Mouse (Mus musculus): ENCODE measurements around the gene Sox30. TPM values are rescaled to one million over a fixed set of nuclear protein-coding genes. Genes with fewer than 3 reads are reported as not detected.
A peak's percentile ranks its signal among the peaks of the same experiment; 100 is the strongest.

Sox30 gene
- polyA plus RNA-seq, 1 experiment: 0.04 TPM

- no peak overlapping the region for H3K27ac ChIP-seq (ENCODE audit: insufficient read depth, low read length)
- WGBS: 67% methylated on average over 5 of the region's 5 CpGs
These were observed 74.2 kb downstream of the Sox30 start for GRCm38 (mm10) chr11:46054311-46054710.

GRCm38 (mm10) chr11:46054911-46055895 is 75.1 kb downstream of the Sox30 start:
- H3K27ac ChIP-seq (ENCODE audit: insufficient read depth, low read length): peak overlapping the region; percentile 86; the same call in 1 of the 2 replicates
- H3K4me1 ChIP-seq (ENCODE audit: control insufficient read depth, insufficient read depth, insufficient read length): peaks cover 13% of the 10 kb centered on the region
- H3K36me3 ChIP-seq (ENCODE audit: control insufficient read depth, insufficient read depth, low read length): no peaks in the 10 kb centered on the region
- TF ChIP-seq POLR2A (IDR thresholded peaks at IDR 0.05; ENCODE audit: low read depth, low read length): no peak
- no peak for TF ChIP-seq CTCF (IDR thresholded peaks at IDR 0.05; ENCODE audit: extremely low read depth, insufficient read depth, insufficient read length, insufficient replicate concordance)
- H3K4me3 ChIP-seq (ENCODE audit: extremely low read depth, insufficient read depth, insufficient read length): peak overlapping the region; percentile 70; the same call in 1 of the 2 replicates
- no peaks in the 10 kb centered on the region for H3K27me3 ChIP-seq (ENCODE audit: control insufficient read depth, insufficient read depth, low read length)
- DNase-seq (ENCODE audit: low read depth in 1 of 2, low spot score in 2 of 2): no peak
- 53% methylated on average over 13 of the region's 13 CpGs for WGBS

More at GRCm38 (mm10) chr11:46054311-46054710, 74.2 kb downstream of the Sox30 start:
- no peak for DNase-seq (ENCODE audit: low read depth in 1 of 2, low spot score in 2 of 2)
- Histone ChIP-seq H3K4me1 (ENCODE audit: control insufficient read depth, insufficient read depth, insufficient read length) (peaks cover 8% of the 10 kb centered on the region), H3K4me3 (ENCODE audit: extremely low read depth, insufficient read depth, insufficient read length) (no peak overlapping the region), H3K36me3 (ENCODE audit: control insufficient read depth, insufficient read depth, low read length) (no peaks in the 10 kb centered on the region), H3K27me3 (ENCODE audit: control insufficient read depth, insufficient read depth, low read length) (no peaks in the 10 kb centered on the region)
- TF ChIP-seq CTCF (IDR thresholded peaks at IDR 0.05; ENCODE audit: extremely low read depth, insufficient read depth, insufficient read length, insufficient replicate concordance) (no peak), POLR2A (IDR thresholded peaks at IDR 0.05; ENCODE audit: low read depth, low read length) (no peak)

- peak in 1 of 2 experiments; percentile 64 for DNase-seq (ENCODE audit: low read depth in 1 of 2, low spot score in 2 of 2)
- peak within 1 kb of the TSS; percentile 86 for H3K27ac ChIP-seq (ENCODE audit: insufficient read depth, low read length)
These were observed 76.0 kb downstream of the Sox30 start, which contains the start of gene Adam19 for GRCm38 (mm10) chr11:46055896-46056769. Adam19 (plus strand) TSS chr11:46055992.

GRCm38 (mm10) chr11:46056770-46057411 is 76.8 kb downstream of the Sox30 start:
- no peak for DNase-seq (ENCODE audit: low read depth in 1 of 2, low spot score in 2 of 2)
- H3K36me3 ChIP-seq (ENCODE audit: control insufficient read depth, insufficient read depth, low read length): no peaks in the 10 kb centered on the region
- peaks cover 19% of the 10 kb centered on the region for H3K4me1 ChIP-seq (ENCODE audit: control insufficient read depth, insufficient read depth, insufficient read length)
- H3K27me3 ChIP-seq (ENCODE audit: control insufficient read depth, insufficient read depth, low read length): no peaks in the 10 kb centered on the region
- H3K4me3 ChIP-seq (ENCODE audit: extremely low read depth, insufficient read depth, insufficient read length): peak overlapping the region; percentile 70
- WGBS: 8% methylated on average over 25 of the region's 25 CpGs
- peak overlapping the region; percentile 86 for H3K27ac ChIP-seq (ENCODE audit: insufficient read depth, low read length)
- TF ChIP-seq CTCF (IDR thresholded peaks at IDR 0.05; ENCODE audit: extremely low read depth, insufficient read depth, insufficient read length, insufficient replicate concordance) (no peak), POLR2A (IDR thresholded peaks at IDR 0.05; ENCODE audit: low read depth, low read length) (no peak)

More at GRCm38 (mm10) chr11:46055896-46056769, 76.0 kb downstream of the Sox30 start, which contains the start of gene Adam19:
- Histone ChIP-seq H3K4me3 (ENCODE audit: extremely low read depth, insufficient read depth, insufficient read length) (peak within 1 kb of the TSS; percentile 70), H3K4me1 (ENCODE audit: control insufficient read depth, insufficient read depth, insufficient read length) (peaks cover 19% of the 10 kb centered on the region), H3K27me3 (ENCODE audit: control insufficient read depth, insufficient read depth, low read length) (no peaks in the 10 kb centered on the region), H3K36me3 (ENCODE audit: control insufficient read depth, insufficient read depth, low read length) (no peaks in the 10 kb centered on the region)
- no peak for TF ChIP-seq CTCF (IDR thresholded peaks at IDR 0.05; ENCODE audit: extremely low read depth, insufficient read depth, insufficient read length, insufficient replicate concordance)
- TF ChIP-seq POLR2A (IDR thresholded peaks at IDR 0.05; ENCODE audit: low read depth, low read length): peak; percentile 46
- WGBS: 3% methylated on average over 51 of the region's 51 CpGs

- Histone ChIP-seq H3K36me3 (ENCODE audit: control insufficient read depth, insufficient read depth, low read length) (peaks cover under 1% of the 10 kb centered on the region; the same call in 1 of the 2 replicates), H3K4me3 (ENCODE audit: extremely low read depth, insufficient read depth, insufficient read length) (peak overlapping the region; percentile 1; the same call in 1 of the 2 replicates), H3K27ac (ENCODE audit: insufficient read depth, low read length) (no peak overlapping the region), H3K27me3 (ENCODE audit: control insufficient read depth, insufficient read depth, low read length) (no peaks in the 10 kb centered on the region), H3K4me1 (ENCODE audit: control insufficient read depth, insufficient read depth, insufficient read length) (peaks cover 19% of the 10 kb centered on the region; the same call in 1 of the 2 replicates)
- DNase-seq (ENCODE audit: low read depth in 1 of 2, low spot score in 2 of 2): no peak
- 68% methylated on average over 9 of the region's 9 CpGs for WGBS
- TF ChIP-seq POLR2A (IDR thresholded peaks at IDR 0.05; ENCODE audit: low read depth, low read length): no peak
- TF ChIP-seq CTCF (IDR thresholded peaks at IDR 0.05; ENCODE audit: extremely low read depth, insufficient read depth, insufficient read length, insufficient replicate concordance): no peak
These were observed 77.9 kb downstream of the Sox30 start for GRCm38 (mm10) chr11:46058011-46058410.

- no peak for TF ChIP-seq CTCF (IDR thresholded peaks at IDR 0.05; ENCODE audit: extremely low read depth, insufficient read depth, insufficient read length, insufficient replicate concordance)
- TF ChIP-seq POLR2A (IDR thresholded peaks at IDR 0.05; ENCODE audit: low read depth, low read length): no peak
- Histone ChIP-seq H3K4me1 (ENCODE audit: control insufficient read depth, insufficient read depth, insufficient read length) (peaks cover 22% of the 10 kb centered on the region; the same call in 1 of the 2 replicates), H3K4me3 (ENCODE audit: extremely low read depth, insufficient read depth, insufficient read length) (no peak overlapping the region), H3K36me3 (ENCODE audit: control insufficient read depth, insufficient read depth, low read length) (peaks cover 3% of the 10 kb centered on the region; the same call in 1 of the 2 replicates), H3K27me3 (ENCODE audit: control insufficient read depth, insufficient read depth, low read length) (no peaks in the 10 kb centered on the region), H3K27ac (ENCODE audit: insufficient read depth, low read length) (no peak overlapping the region)
- no peak for DNase-seq (ENCODE audit: low read depth in 1 of 2, low spot score in 2 of 2)
- 87% methylated on average over 4 of the region's 4 CpGs for WGBS
These were observed 78.8 kb downstream of the Sox30 start for GRCm38 (mm10) chr11:46058916-46059315.

Measured in spleen, adult 2 months (tissue).